Comparison of ENCODE assay signal across 7 mouse cellular contexts in the genomic region with DNA sequence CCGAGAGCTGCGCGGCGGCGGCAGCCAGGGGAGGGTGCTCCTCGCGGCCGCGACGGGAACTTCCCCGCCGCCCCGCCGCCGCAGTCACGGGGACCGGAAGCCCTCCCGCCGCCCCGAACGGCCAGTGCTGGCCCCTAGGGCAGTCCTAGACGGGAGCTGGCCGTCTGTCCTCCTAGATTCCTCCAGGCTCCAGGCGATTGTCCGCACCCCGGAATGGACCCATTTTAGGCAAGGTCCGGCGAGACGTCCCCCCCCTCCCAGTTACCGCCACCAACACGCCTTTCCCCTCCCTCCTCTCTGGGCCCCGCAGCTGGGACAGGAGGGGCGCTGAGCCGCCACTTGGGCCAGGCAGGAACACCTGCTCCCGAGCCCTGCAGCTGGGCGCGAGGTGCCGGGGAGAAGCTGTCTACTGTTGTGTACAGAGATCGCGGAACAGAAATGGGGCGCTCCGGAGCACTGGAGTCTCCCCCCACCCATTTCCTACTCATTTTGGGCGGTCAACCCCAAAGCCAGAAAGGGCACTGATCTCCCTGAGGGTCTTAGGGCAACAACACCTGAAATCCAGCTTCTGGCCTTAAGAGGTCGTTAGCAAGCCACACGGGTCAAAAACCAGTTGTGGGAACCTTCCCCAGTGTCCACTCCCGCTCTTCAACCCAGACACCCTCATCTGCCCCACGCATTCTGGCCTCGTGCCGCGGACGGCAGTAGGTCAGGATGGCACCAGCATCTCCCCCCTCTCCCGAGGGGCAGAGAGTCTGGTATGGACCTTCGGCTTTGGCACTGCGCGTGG.
DNase-seq lines count a peak whose midpoint lies in the region; ATAC-seq and TF ChIP-seq lines count a peak whose summit lies in the region.

No protein-coding gene starts in this region.

- TF ChIP-seq POLR2A in ES-Bruce4 (IDR thresholded peaks at IDR 0.05; ENCODE audit: insufficient read depth, low read length) = no peak

- no peaks in the 10 kb centered on the region for H3K9me3 ChIP-seq in ES-Bruce4 (replicated peaks; ENCODE audit: control insufficient read depth, insufficient read depth, low read length, poor library complexity, severe bottlenecking)
- no peaks in the 10 kb centered on the region for H3K9me3 ChIP-seq in forebrain, embryonic 12.5 days
- H3K9me3 ChIP-seq in limb, embryonic 10.5 days (replicated peaks) = no peaks in the 10 kb centered on the region
- H3K9me3 ChIP-seq in stomach, embryonic 14.5 days (ENCODE audit: control insufficient read depth, low read depth, low read length) = no peaks in the 10 kb centered on the region

- no peak for ATAC-seq in forebrain, embryonic 12.5 days (ENCODE audit: low FRiP score)
- 0 out of 2 replicates have a peak, but pooled peaks have one; percentile 5 for ATAC-seq in megakaryocyte-erythroid progenitor cell, adult 5-6 weeks (replicated peaks; ENCODE audit: low FRiP score, low TSS enrichment, poor library complexity, severe bottlenecking)
- no peak for ATAC-seq in stomach, embryonic 14.5 days (ENCODE audit: insufficient number of reproducible peaks, insufficient read depth, low FRiP score, low read depth)

- no peak for TF ChIP-seq EP300 in ES-Bruce4 (IDR thresholded peaks at IDR 0.05; ENCODE audit: insufficient read depth, low read depth, low read length)

- WGBS in forebrain, embryonic 12.5 days = 3% methylated on average over 42 of the region's 55 CpGs
- 1% methylated on average over 49 of the region's 55 CpGs for WGBS in limb, embryonic 10.5 days
- WGBS in stomach, embryonic 14.5 days = 7% methylated on average over 54 of the region's 55 CpGs

- no peak for TF ChIP-seq CTCF in ES-Bruce4 (IDR thresholded peaks at IDR 0.05; ENCODE audit: low read depth, low read length)

- H3K4me3 ChIP-seq in ES-Bruce4 (ENCODE audit: low read depth, low read length) = peak overlapping the region; percentile 43
- H3K4me3 ChIP-seq in forebrain, embryonic 12.5 days (replicated peaks) = peak overlapping the region; percentile 46
- H3K4me3 ChIP-seq in limb, embryonic 10.5 days = peak overlapping the region; percentile 66
- H3K4me3 ChIP-seq in stomach, embryonic 14.5 days (ENCODE audit: low read depth, low read length) = peak overlapping the region; percentile 40

- H3K4me1 ChIP-seq in ES-Bruce4 (ENCODE audit: control insufficient read depth, insufficient read depth, low read length) = no peaks in the 10 kb centered on the region
- H3K4me1 ChIP-seq in forebrain, embryonic 12.5 days = peaks cover 63% of the 10 kb centered on the region
- peaks cover 86% of the 10 kb centered on the region for H3K4me1 ChIP-seq in limb, embryonic 10.5 days
- peaks cover 5% of the 10 kb centered on the region; the same call in 1 of the 2 replicates for H3K4me1 ChIP-seq in stomach, embryonic 14.5 days (ENCODE audit: control insufficient read depth, insufficient read depth, low read length)

- peak; percentile 57 for DNase-seq in adrenal gland, adult 8-10 months
- DNase-seq in heart, postnatal 36 days = peak; percentile 67 to 77
- no peak for DNase-seq in limb, embryonic 10.5 days (ENCODE audit: low spot score)

- peaks cover 35% of the 10 kb centered on the region for H3K27me3 ChIP-seq in ES-Bruce4 (ENCODE audit: control insufficient read depth, insufficient read depth, low read length, poor library complexity, severe bottlenecking)
- H3K27me3 ChIP-seq in forebrain, embryonic 12.5 days = peaks cover 93% of the 10 kb centered on the region
- peaks cover 100% of the 10 kb centered on the region for H3K27me3 ChIP-seq in limb, embryonic 10.5 days (ENCODE audit: low read depth, poor library complexity, severe bottlenecking)
- H3K27me3 ChIP-seq in stomach, embryonic 14.5 days (ENCODE audit: control insufficient read depth, insufficient read depth, low read length) = 0 out of 2 replicates have a peak, but pooled peaks cover 4% of the 10 kb centered on the region

- peak overlapping the region; percentile 65; the same call in 1 of the 2 replicates for H3K9ac ChIP-seq in ES-Bruce4 (ENCODE audit: low read depth, poor library complexity, severe bottlenecking)
- peak overlapping the region; percentile 68 for H3K9ac ChIP-seq in forebrain, embryonic 12.5 days
- peak overlapping the region; percentile 46 for H3K9ac ChIP-seq in stomach, embryonic 14.5 days (replicated peaks; ENCODE audit: low read depth, low read length)

- H3K4me2 ChIP-seq in forebrain, embryonic 12.5 days = peak overlapping the region; percentile 83
- peak overlapping the region; percentile 78 for H3K4me2 ChIP-seq in stomach, embryonic 14.5 days (replicated peaks; ENCODE audit: low read depth, low read length)

- intact Hi-C loops in heart, postnatal 36 days (cut with DNase I) = loop anchor here (2.0 kb wide), 1 partner anchor 45 kb away; no protein-coding TSS in a partner anchor

- no peaks in the 10 kb centered on the region for H3K36me3 ChIP-seq in ES-Bruce4 (ENCODE audit: control insufficient read depth, insufficient read depth, low read length, poor library complexity, severe bottlenecking)
- H3K36me3 ChIP-seq in forebrain, embryonic 12.5 days (replicated peaks) = no peaks in the 10 kb centered on the region
- no peaks in the 10 kb centered on the region for H3K36me3 ChIP-seq in limb, embryonic 10.5 days
- H3K36me3 ChIP-seq in stomach, embryonic 14.5 days (ENCODE audit: control insufficient read depth, insufficient read depth, low read length) = no peaks in the 10 kb centered on the region

- H3K27ac ChIP-seq in ES-Bruce4 (ENCODE audit: insufficient read depth, low read length) = no peak overlapping the region
- peak overlapping the region; percentile 97 for H3K27ac ChIP-seq in forebrain, embryonic 12.5 days
- H3K27ac ChIP-seq in limb, embryonic 10.5 days = peak overlapping the region; percentile 87
- H3K27ac ChIP-seq in stomach, embryonic 14.5 days (ENCODE audit: low read length) = peak overlapping the region; percentile 89
